Mouse (Mus musculus) kidney, adult 10 weeks (tissue): Measurements from ENCODE around the gene Ppil6. TPM values are rescaled to one million over a fixed set of nuclear protein-coding genes. Genes with fewer than 3 reads are reported as not detected.

ENCODE experiments used
- polyA plus RNA-seq: library from polyadenylated mRNA; stranded (reverse); fragments of 350-450 nt; fragmentation: Illumina TruSeq; extraction: RNeasy Lipid Tissue Mini Kit (QIAGEN cat#74804); gene quantifications from one replicate; pipeline ENCODE4 v1.2.3, GENCODE M21; 2014; ENCODE audit warnings: low read depth, low replicate concordance

Ppil6 gene
- 18.2 TPM for polyA plus RNA-seq

DNA sequence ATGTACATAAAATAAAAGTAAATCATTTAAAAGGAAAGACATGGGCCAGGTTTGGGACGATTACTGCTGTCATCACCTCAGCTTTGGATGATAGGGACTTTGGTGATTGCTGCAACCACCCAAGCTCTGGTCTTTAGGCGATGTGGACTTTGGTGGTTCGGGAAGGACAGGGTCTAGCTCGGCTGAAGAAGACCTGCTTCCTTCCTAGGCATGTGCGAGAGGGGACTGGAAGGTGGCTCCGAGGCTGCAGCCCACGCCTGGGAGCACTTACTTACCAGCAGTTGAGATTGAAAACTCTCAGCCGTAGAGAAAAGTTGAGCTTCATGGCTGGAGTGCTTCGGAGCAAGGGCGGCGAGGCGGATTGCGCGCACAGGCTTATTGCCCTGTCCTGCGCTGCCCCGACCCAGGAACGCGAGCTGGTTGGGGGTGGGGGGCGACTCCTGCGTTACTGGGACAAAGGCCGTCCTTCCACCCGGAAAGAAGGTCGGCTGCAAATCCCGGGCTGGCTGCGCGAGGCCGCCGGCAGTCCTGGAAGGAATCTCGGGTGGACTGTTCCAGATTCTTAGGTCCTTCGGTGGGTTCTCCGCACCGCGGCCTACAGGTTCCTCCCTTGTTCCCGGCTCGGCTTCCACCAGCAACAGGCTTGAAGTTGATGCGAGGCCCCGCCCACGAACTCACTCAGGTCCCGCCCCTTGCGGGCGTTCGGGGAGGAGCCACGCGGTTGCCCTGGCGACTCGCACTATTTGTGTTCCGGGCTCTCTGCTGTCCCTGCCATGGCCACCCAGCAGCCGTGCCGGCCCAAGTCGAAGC is at the start of gene Ppil6, which contains the start of gene Smpd2:
Ppil6 (plus strand) TSS at position 732 of the 810 bp plus-strand sequence.
Smpd2 (minus strand) TSS at position 662 of the 810 bp plus-strand sequence.

DNA sequence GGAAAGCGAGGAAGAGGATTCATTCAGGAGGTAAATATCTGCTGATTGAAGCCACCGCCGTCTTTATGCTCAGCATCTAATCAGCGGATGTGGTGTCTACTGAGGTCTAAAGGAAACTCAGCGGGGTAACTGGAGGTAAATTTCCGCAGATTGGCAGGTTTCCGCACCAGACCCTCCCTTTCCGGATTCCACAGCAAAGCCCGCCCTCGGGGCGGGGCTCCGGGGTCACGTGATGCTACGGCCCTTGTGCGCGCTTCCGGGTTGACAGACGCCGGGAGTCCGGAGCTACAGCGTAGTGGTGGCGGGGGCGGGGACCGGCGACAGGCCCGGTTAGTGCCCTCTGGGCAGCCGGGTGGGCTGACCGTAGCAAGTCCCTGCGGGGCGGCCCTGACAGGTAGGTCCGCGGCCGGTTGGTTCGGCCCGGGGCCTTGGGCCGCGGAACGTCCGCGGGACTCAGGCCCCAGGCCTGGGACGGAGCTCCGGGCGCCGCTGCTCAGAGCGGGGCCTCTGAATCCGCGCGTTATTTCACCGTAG is 40.0 kb upstream of the Ppil6 start, which contains the start of gene Zbtb24:
Zbtb24 (plus strand) TSS at position 247 of the 534 bp plus-strand sequence.

DNA sequence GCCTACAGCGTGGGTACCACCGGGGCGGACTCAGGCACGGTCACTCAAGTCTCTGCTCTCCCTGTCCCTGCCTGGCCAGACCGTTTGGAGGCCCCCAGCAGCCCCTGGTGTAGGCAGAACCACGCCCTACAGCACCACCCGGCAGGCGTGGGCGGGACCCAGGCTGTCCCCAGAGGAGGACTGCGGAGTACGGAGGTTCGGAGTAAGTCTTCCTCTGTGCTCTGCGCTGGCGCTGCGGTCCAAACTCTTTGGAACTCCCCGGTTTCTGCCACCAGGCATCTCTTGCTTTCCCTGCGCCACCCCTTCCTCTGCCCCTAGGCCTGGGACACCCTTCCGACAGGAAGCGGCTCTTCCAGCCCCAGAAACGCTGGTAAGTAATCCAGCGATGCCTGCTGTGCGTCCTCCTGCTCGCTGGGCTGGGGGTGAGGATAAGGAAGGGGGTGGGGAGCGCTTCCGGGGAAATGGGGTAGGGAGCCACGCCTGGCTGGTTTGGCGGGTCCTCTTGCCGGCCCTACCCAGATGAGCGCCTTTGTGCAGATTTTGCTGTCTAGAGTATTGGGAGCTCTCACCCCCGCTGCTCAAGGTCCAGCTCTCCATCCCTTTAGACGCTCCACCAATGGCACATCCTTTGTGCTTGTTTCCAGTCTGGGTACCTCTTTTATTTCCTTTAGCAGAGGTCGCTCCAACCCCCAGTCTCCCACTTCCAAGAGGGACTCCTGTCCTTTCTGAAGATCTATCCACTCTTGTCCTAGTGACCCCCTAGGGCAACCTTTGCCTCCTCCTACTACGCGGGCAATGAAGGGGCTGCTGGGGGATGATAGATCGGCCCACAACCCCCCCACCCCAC is 13.8 kb upstream of the Ppil6 start, which contains the start of gene Mical1:
Mical1 (plus strand) TSS at position 144 of the 847 bp plus-strand sequence.

DNA sequence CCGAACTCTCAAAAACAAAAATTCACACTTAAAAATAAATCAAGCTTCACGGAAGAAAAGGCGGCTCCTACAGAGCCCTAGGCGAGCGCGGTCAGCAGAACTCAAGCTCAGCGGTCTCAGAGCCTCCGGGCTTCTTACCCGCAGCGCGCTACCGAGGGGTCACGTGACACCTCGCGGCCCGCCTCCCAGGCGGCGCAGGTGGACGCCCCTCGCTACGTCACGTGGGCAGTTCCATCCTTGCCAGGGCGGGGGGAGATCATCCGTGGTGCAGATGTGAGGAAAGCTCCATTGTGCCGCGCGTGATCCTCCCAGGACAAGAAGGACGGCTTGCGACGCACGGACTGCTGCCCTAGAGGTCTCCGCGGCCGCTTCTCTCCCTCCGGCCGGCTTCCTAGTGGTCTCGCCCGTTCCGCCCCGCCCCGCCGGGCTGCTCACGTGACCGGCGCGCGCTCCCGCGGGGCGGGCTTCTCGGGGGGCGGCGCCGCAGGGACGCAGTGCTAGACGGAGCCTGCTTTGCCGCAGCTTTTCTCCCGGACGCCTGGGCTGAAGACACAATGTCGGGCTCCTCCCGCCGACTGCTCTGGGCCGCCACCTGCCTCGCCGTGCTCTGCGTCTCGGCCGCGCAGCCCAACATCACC is 28.9 kb downstream of the Ppil6 start, which contains the start of gene Cd164:
Cd164 (plus strand) TSS at position 434 of the 638 bp plus-strand sequence.

Other genes with a start within 250 kb of the Ppil6 start
- gene Fig4, start 187.2 kb upstream of the Ppil6 start, polyA plus RNA-seq, result 22.6 TPM
- gene Ak9, start 186.5 kb upstream of the Ppil6 start, polyA plus RNA-seq, result 0.24 TPM
- gene Zbtb24, start 40.1 kb upstream of the Ppil6 start, polyA plus RNA-seq, result 9.4 TPM
- 0.49 TPM for gene Mical1, start 14.1 kb upstream of the Ppil6 start, polyA plus RNA-seq
- 5.9 TPM for gene Smpd2, start 70 bp upstream of the Ppil6 start, polyA plus RNA-seq
- 1,145 TPM for gene Cd164, start 29.0 kb downstream of the Ppil6 start, polyA plus RNA-seq
- gene Ccdc162, start 226.2 kb downstream of the Ppil6 start, polyA plus RNA-seq, result 3.2 TPM